Mouse (Mus musculus) mouse trophoblast stem cell (cell line): ENCODE results near the gene Adssl1.

Experiments
- in situ Hi-C, 2 experiments: fragments of 300-500 bp; cut with MseI, MboI; formaldehyde crosslinking; loops; 2 replicates in 1 of 2; 3 replicates in 1 of 2; pipeline ENCODE4 v1.15.1; 2025

Adssl1 gene

DNA sequence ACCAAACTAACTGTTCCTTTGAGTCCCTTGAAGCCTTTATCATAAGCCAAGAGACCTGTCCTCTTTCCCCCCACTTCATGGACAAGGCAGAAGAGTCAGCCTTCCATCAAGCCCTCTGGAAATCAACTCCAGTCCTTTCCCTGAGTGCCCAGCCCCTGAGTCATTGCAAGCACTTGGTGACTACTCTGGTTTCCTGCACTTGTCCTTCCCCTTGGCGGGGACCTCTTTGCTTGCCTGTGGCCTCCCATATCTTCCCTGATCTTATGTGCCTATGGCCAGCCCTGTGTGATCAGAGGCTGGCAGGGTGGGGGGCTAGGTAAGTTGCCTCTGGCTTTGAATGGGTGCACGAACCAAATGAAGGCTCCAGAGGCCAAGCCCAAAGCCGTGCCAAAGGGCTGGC is 2.1 kb downstream of the Adssl1 start:
- in situ Hi-C loops, result no loop called here

DNA sequence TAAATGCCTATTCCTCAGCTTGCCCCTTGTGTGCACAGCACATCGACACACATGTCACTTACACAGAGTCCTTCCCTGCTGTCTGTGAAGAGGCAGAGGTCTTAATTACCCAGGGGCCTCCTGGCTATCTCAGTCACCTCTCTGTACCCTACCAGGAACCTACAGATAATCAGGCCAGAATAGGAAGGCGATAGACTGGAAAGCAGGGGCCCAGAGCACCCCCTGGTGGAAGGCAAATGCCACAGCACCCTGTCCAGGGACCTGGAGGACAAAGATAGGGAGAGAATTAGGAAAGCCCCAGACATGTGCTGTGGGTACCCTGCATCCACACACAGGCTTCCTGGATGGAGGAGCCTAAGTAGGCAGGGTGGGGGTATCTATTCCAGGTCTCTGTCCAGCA is 3.9 kb downstream of the Adssl1 start:
- in situ Hi-C loops, result no loop called here

DNA sequence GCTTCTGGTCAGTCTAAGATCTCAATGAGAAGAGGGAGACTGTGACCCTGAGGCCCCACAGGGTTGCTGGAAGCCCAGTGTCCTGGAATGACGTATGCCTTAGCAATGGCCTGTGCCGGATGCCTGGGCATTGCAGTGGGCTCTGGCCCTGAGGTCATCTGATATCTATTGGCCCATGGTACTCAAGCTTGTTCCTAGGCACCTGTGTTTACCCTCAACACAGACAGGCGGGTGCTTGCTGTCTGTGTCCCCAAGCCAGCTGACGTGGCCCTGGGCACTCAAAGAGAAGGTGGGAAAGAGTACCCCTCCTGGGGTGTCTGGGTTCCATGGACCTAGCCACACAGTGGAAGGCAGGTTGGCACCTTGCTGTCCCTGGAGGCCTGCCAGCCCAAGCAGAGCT is 5.9 kb downstream of the Adssl1 start:
- in situ Hi-C loops, result no loop called here

DNA sequence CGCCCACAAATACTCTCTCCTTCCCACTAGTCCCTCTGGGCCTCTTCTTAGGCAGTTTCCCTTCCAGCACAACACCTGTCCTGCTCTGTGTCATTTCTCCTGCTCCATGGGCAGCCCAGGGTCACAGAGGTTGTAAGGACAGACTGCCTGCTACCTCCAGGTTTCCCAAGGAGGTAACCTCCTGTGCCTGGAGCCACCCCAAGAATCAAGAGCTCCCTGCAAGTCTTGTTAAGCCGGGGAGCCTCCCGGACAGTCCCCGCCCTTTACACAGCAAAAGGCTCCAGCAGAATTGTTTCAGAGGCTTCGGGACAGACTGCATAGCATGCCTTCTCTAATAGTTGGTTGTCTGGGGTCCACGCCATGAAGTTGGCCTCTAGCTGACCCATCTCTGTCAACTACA is 6.6 kb downstream of the Adssl1 start:
- in situ Hi-C loops, result no loop called here

DNA sequence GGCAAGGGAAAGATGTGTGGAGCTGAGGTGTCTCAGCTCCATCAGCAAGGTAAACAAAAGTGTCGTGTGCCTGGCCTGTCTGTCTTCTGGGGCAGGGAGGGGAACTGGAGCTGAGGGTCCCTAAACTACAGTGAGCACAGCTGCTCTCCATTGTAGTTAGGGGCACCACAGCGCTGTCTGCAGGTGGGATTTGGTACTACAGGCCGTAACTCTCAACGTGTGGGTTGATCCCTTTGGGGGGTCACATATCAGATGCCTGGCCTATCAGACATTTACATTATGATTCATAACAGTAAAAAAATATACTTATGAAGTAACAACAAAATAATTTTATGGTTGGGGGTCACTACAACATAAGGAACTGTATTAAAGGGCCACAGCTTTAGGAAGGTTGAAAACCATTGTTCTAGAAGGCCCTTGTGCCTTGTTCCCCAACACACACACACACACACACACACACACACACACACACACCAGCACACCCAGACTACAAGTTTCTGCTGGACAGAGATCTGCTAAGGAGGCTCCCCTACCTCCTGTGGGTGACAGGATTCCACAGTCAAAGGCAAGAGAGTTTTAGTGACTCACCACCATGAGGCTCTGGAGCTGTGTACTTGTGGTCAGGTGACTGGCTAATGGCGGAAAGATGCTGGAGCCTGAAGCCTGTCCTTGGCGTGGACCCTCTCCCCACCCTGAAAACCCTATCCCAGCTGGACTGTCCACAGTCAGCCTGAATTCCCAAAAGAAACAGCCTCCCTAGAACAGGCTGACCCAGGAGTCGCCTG is 7.4 kb downstream of the Adssl1 start:
- in situ Hi-C loops, result no loop called here

- in situ Hi-C loops, result no loop called here
Measured at GRCm38 (mm10) chr12:112628197-112628596, 8.4 kb downstream of the Adssl1 start.

DNA sequence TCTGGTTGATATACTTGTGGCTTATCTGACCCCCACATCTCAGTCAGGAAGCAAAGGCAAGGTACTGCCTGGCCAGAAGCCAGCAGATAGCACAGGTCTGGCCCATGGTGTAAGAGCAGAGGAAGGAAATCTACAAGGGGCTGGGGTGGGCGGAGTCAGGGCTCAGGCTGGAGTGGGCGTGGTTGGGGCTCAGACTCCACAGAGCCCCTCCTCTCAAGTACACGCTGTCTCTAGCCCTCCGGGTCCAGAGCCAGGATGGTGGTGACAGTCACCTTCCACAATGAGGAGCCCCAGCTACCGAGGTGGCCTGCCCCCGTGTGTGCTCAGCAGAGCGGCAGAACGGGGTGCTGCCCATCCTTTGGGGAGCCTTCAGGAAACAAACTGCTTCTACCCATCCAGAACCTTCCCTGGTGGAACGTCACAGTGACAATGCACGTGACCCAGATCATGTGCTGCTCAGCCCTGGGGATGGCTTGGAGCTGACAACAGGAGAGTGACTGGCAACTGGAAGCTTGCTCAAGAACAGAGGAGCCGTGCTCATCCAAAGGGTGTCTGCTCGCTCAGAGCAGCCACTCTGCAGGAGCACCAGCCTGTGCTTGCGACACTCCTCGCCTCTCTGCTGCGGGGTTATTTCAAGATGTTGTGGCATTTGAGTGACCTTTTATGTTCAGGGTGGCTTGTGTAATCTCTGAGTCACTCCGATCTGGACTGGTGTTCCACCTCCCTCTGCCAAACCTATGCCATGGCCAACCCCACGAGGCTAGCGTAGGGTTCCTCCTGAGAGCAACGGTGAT is 9.3 kb downstream of the Adssl1 start:
- in situ Hi-C loops, result no loop called here

GRCm38 (mm10) chr12:112630029-112630428 is 10.2 kb downstream of the Adssl1 start:
- in situ Hi-C loops, result no loop called here

GRCm38 (mm10) chr12:112630796-112631195 is 11.0 kb downstream of the Adssl1 start:
- in situ Hi-C loops, result no loop called here

DNA sequence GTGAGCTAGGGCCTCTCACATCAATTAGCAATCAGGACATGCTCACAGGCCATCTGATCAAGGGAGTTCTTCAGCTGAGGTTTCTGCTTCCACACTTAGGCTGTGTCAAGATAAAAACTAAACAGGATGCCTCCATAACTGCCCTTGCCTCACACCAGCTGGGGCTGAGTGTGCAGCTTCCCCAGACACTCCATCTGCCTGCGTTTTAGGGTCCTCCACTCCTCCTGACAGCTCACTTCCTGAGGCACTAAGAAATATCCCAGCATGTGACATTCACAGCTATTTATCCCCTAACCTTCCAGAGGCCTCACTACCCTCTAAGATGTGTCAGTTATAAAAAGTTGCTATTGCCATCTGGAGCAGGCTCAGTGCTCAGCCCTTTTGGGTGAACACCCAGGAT is 11.6 kb downstream of the Adssl1 start:
- in situ Hi-C loops, result no loop called here

DNA sequence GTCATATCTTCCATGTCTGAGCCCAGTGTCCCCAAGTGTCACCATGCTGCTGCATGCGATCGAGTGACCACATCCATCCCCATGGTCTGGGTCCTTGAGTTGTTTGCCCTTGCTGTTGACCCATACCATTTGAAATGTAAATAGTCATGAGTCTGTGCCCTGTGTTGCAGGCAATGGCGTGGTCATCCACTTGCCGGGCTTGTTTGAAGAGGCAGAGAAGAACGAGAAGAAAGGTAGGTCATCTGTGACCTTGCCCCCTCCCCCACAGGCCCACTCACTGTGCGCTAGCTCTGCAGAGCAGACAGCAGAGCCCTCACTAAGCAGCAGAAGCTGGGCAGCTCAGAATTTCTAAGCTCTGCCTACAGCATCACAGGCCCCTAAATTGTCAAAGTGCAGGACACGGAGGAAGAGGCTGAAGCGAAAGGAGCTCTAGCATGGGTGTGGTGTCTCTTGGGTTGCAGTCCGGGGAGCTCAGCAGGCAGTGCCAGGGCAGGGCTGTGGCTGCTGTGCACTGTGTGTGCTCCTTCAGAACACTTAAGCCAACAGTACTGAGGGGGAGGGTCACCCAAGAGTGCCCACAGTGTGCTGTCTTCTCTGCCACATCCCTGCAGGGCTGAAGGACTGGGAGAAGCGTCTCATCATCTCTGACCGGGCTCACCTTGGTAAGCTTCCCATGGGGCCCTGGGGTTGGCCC is 12.4 kb downstream of the Adssl1 start:
- in situ Hi-C loops, result no loop called here

GRCm38 (mm10) chr12:112632907-112633306 is 13.1 kb downstream of the Adssl1 start:
- in situ Hi-C loops, result no loop called here

DNA sequence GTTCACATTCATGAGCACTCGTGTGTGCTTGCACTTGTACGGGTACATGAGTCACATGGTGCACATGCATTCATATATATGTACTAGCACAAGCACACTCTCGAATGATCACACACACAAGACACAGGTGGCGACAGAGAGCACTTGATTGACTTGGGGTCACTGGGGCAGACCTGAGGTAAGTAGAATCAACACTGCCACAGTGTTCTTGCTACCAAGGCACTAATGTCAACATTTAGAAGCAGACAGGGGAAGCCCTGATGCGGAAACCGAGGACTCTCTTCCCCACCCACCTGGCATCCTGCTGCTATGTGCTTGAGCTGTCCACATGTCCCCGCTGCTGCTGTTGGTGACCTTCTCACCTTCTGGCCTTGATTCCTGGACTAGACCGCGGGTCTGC is 13.8 kb downstream of the Adssl1 start:
- in situ Hi-C loops, result no loop called here

GRCm38 (mm10) chr12:112639526-112639925 is 19.7 kb downstream of the Adssl1 start:
- in situ Hi-C loops, result no loop called here

GRCm38 (mm10) chr12:112643126-112643525 is 23.3 kb downstream of the Adssl1 start:
- in situ Hi-C loops, result no loop called here

DNA sequence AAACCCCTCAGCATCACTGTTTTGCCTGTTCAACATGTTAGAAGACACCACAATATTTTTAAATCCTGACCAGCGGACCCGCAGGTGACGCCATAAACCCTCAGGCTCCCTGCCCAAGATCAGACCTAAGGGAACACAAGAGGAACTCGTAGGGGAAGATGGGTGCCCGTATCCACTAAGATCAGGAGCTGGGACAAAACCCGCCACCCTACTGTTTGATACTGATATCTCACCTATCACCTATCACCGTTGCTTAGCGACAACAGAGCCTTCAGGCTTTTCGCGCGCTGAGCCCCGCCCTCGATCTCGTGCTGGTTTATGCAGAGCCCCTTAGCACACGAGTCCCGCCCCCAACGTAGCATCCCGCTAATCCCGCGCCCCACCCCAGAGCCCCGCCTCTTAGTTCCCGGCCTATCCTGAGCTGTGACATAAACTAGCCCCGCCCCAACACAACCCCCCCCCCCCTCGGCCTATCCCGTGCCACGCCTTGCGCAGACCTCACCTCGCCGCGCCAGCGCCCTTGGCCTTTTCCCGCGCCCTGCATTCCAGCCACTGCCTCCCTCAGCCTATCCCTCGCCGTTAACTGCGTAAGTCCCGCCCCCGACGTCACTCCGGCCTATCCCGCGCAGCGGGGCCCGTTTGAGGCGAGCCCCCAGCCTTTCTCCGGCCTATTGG is 24.5 kb downstream of the Adssl1 start, which contains the start of gene Siva1:
Siva1 (plus strand) TSS at position 500 of the 675 bp plus-strand sequence.
- in situ Hi-C loops, result no loop called here

DNA sequence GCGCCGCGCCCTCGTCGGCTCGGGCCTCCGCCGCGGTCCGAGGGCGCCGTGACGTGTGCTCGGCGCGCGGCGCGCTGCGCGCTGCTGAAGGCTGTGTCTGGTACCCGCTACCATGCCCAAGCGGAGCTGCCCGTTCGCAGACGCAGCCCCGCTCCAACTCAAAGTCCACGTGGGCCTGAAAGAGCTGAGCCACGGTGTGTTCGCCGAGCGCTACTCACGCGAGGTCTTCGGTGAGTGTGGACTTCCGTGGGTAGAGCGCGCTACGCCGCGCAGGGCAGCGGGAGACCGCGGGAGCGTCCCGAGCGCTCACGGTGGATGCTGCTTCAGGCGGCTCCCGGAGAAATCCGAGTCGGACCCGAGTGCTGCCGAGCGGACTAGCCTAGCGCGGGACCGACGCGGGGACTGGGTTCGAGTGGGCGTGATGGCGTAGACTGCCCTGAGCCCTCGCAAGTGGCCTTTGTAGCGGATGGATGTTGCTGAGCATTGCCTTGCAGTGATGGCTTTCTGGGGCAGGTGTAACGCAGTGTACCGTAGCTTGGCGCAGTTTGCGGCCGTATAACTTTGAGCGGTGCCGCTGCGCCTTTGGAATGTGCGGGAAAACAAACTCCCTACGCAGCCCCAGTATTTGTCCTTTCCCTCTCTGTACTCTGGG is 25.1 kb downstream of the Adssl1 start:
- in situ Hi-C loops, result no loop called here

DNA sequence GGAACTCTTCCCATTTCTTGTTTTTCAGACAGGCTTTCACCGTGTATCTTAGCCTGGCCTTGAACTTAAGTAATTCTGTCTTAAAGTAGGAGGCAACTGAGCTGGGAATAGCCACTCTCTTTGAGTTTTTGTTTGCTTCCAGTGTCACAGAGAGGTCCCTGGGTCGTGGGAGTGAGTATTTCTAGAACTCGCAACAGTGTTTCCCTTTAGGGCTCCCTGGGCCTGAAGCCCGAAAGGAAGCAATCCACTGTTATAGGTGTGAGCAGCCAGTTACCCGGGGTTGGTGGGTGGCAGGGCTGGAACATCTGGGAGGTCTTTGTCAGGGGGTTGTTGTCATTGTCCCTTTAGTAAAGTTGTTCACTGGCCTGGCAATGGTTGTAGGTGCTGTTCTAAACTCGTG is 26.3 kb downstream of the Adssl1 start:
- in situ Hi-C loops, result no loop called here

GRCm38 (mm10) chr12:112648081-112648480 is 28.2 kb downstream of the Adssl1 start:
- in situ Hi-C loops, result no loop called here

- in situ Hi-C loops, result no loop called here
Measured at GRCm38 (mm10) chr12:112651778-112652439, 32.1 kb downstream of the Adssl1 start.
